In genomic region chr8:88198945-88199571, GRCm38 (mm10) we compare ENCODE assay signal across 8 mouse cellular contexts. TPM values are rescaled to one million over a fixed set of nuclear protein-coding genes. Genes with fewer than 3 reads are reported as not detected.
DNase-seq lines count a peak whose midpoint lies in the region; ATAC-seq and TF ChIP-seq lines count a peak whose summit lies in the region.

Gene Tent4b, plus strand, starts transcription at chr8:88199213.

- peak within 1 kb of the TSS; percentile 75 for H3K4me3 ChIP-seq in cortical plate, adult 2 months (ENCODE audit: insufficient read depth, low read length)

- ATAC-seq in activated CD4-positive, CD25-positive, alpha-beta regulatory T cell, adult 4 months, result peak; percentile 80
- ATAC-seq in megakaryocyte progenitor cell, adult 5-6 weeks (replicated peaks; ENCODE audit: poor library complexity), result peak; percentile 80

- peak; percentile 94 for DNase-seq in gastrocnemius, postnatal 10 days
- DNase-seq in induced T-regulatory cell, adult 2 months (ENCODE audit: low read depth), result peak; percentile 94
- DNase-seq in left cerebral cortex, adult 9 months (ENCODE audit: low spot score in 2 of 2), result peak; percentile 80 to 92
- DNase-seq in right cerebral cortex, postnatal 14 days, result peak; percentile 91
- peak; percentile 91 for DNase-seq in urinary bladder, postnatal 36 days (ENCODE audit: low spot score in 2 of 2)

- H3K4me1 ChIP-seq in cortical plate, adult 2 months (ENCODE audit: control insufficient read depth, insufficient read depth, low read length), result peaks cover 8% of the 10 kb centered on the region

- peak within 1 kb of the TSS; percentile 99 for H3K27ac ChIP-seq in cortical plate, adult 2 months (ENCODE audit: insufficient read depth, low read length)

- no peak for TF ChIP-seq CTCF in cortical plate, adult 2 months (IDR thresholded peaks at IDR 0.05; ENCODE audit: extremely low read depth, insufficient read depth, low read length)

- TF ChIP-seq POLR2A in cortical plate, adult 2 months (IDR thresholded peaks at IDR 0.05; ENCODE audit: extremely low read depth, insufficient read depth, low read length), result peak; percentile 37; the same call in 1 of the 2 replicates

RNA-seq across cellular contexts. Expression of gene Tent4b, which starts in this region (rescaled TPM):
- polyA plus RNA-seq in activated CD4-positive, CD25-positive, alpha-beta regulatory T cell, adult 4 months (2017; shearing (Covaris generic)), result 10 to 100 TPM in 1 of 2 experiments, 1 to 10 TPM in 1; 9.5 to 10.6 TPM
- 26.4 and 26.7 TPM in 2 replicates for polyA plus RNA-seq in cortical plate, adult 2 months (2012; rRNA removed)
- 10 to 100 TPM; 12.4 to 17.2 TPM for total RNA-seq in gastrocnemius, postnatal 10 days (2021)
- 41.2 and 44.9 TPM in 2 replicates for total RNA-seq in megakaryocyte progenitor cell, adult 5-6 weeks (2015)
- total RNA-seq in megakaryocyte progenitor cell, adult 5-6 weeks (2017), result 35.7 and 44.7 TPM in 2 replicates

Comparison
In these comparisons a context has a peak if more than half of its experiments do, and no peak if none do; other contexts are left out.
1. Peak in every context shown above with its lines: DNase-seq, ATAC-seq, H3K4me3 ChIP-seq and H3K27ac ChIP-seq.